Mouse (Mus musculus): ENCODE measurements around the gene Tent5a.

DNA sequence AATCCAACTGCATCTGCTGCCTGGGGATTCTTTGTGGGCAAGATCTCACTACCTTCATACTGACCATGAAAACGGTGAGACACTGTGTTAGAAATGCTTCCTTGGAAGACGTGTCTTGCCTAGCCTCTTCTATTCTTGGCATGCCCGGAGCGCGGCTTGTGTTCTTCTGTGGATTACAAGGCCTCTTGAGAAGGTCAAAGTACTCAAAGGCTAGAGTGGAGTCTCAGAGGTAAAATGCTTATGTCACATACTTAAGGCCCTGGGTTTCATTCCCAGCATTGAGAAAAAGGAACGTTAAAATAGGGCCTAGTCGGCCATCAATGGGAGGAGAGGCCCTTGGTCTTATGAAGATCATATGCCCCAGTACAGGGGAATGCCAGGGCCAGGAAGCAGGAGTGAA, 8.9 kb upstream of the Tent5a start:
- no peak for TF ChIP-seq CTCF (IDR thresholded peaks at IDR 0.05; ENCODE audit: borderline replicate concordance, insufficient read depth, low read length)
- TF ChIP-seq POLR2A (IDR thresholded peaks at IDR 0.05; ENCODE audit: low read depth, low read length) = no peak

Data from embryonic fibroblast, embryonic 13.5 days (primary cell).